Mouse (Mus musculus) bone marrow, adult 2 months (tissue): Measurements from ENCODE around the gene Ank2. TPM values are rescaled to one million over a fixed set of nuclear protein-coding genes. Genes with fewer than 3 reads are reported as not detected.

Source experiments
- H3K27ac ChIP-seq: fragments of 200-500 bp; 2 replicates; pipeline ENCODE4 v1.5.1; 2012; ENCODE audit warnings: low read depth, mild to moderate bottlenecking, control low read depth, inconsistent platforms, low read length; ENCODE audit not compliant: control insufficient read depth, poor library complexity, insufficient read depth
- H3K4me1 ChIP-seq: fragments of 200-500 bp; 2 replicates; pipeline ENCODE4 v1.6.1; 2011; ENCODE audit warnings: low read length; ENCODE audit not compliant: control insufficient read depth, insufficient read depth
- H3K4me3 ChIP-seq: fragments of 200-500 bp; replicated peaks from 2 replicates; pipeline ENCODE3; 2011; ENCODE audit warnings: mild to moderate bottlenecking, low read depth, low read length, control low read depth; ENCODE audit not compliant: control insufficient read depth
- CTCF ChIP-seq: fragments of 200-500 bp; IDR thresholded peaks from 2 replicates; pipeline ENCODE4 v1.5.1; 2011; ENCODE audit warnings: low read length, control low read depth; ENCODE audit not compliant: control insufficient read depth, insufficient read depth
- POLR2A ChIP-seq: fragments of 200-500 bp; IDR thresholded peaks from 2 replicates; pipeline ENCODE4 v1.6.1; 2011; ENCODE audit warnings: low read depth, mild to moderate bottlenecking, control low read depth, low read length, borderline replicate concordance; ENCODE audit not compliant: control insufficient read depth
- WGBS: fragments of 180-500 bp; shearing (Covaris S2); methylation state at CpG from one replicate; pipeline ENCODE4 v1.1.7; 2018; 5-methylcytosine and 5-hydroxymethylcytosine counted together
- polyA plus RNA-seq: library from polyadenylated mRNA; stranded (reverse); fragments of >200 nt; gene quantifications from 2 replicates; pipeline ENCODE4 v1.2.4, GENCODE M21; 2011; ENCODE audit warnings: low replicate concordance; ENCODE audit not compliant: missing spikeins, insufficient read depth, insufficient read length

Gene Ank2
- polyA plus RNA-seq, 1 experiment, result 5.5 TPM

GRCm38 (mm10) chr3:127369529-127369928 is 129.6 kb downstream of the Ank2 start:
- 72% methylated on average over 6 of the region's 6 CpGs for WGBS
- TF ChIP-seq CTCF (no peak), POLR2A (no peak)
- Histone ChIP-seq H3K4me3 (no peak overlapping the region), H3K4me1 (no peaks in the 10 kb centered on the region), H3K27ac (no peak overlapping the region)

GRCm38 (mm10) chr3:127367450-127367849 is 131.7 kb downstream of the Ank2 start:
- TF ChIP-seq POLR2A (no peak), CTCF (no peak)
- H3K4me3 ChIP-seq, result no peak overlapping the region
- no peaks in the 10 kb centered on the region for H3K4me1 ChIP-seq
- 83% methylated on average over 4 of the region's 4 CpGs for WGBS
- no peak overlapping the region for H3K27ac ChIP-seq

GRCm38 (mm10) chr3:127363512-127363911 is 135.6 kb downstream of the Ank2 start:
- Histone ChIP-seq H3K4me3 (no peak overlapping the region), H3K4me1 (no peaks in the 10 kb centered on the region), H3K27ac (no peak overlapping the region)
- TF ChIP-seq POLR2A (no peak), CTCF (no peak)
- 87% methylated on average over 15 of the region's 15 CpGs for WGBS

GRCm38 (mm10) chr3:127362611-127363393 is 136.3 kb downstream of the Ank2 start:
- H3K4me3 ChIP-seq, result no peak overlapping the region
- TF ChIP-seq POLR2A, result no peak
- no peak for TF ChIP-seq CTCF
- H3K4me1 ChIP-seq, result no peaks in the 10 kb centered on the region
- H3K27ac ChIP-seq, result no peak overlapping the region
- 75% methylated on average over 9 of the region's 9 CpGs for WGBS

- no peak for TF ChIP-seq CTCF
- no peak for TF ChIP-seq POLR2A
- Histone ChIP-seq H3K27ac (no peak overlapping the region), H3K4me3 (no peak overlapping the region), H3K4me1 (no peaks in the 10 kb centered on the region)
- WGBS, result 70% methylated on average over 8 of the region's 8 CpGs
Observed at GRCm38 (mm10) chr3:127361846-127362245, 137.3 kb downstream of the Ank2 start.

- Histone ChIP-seq H3K27ac (no peak overlapping the region), H3K4me1 (no peaks in the 10 kb centered on the region), H3K4me3 (no peak overlapping the region)
- TF ChIP-seq POLR2A, result no peak
- 66% methylated on average over 5 of the region's 5 CpGs for WGBS
Observed at GRCm38 (mm10) chr3:127361384-127361783, 137.8 kb downstream of the Ank2 start.

GRCm38 (mm10) chr3:127355252-127355651 is 143.9 kb downstream of the Ank2 start:
- Histone ChIP-seq H3K27ac (no peak overlapping the region), H3K4me1 (no peaks in the 10 kb centered on the region), H3K4me3 (no peak overlapping the region)
- TF ChIP-seq CTCF, result no peak
- no peak for TF ChIP-seq POLR2A
- WGBS, result 10% methylated on average over 5 of the region's 5 CpGs

- WGBS, result 81% methylated on average over 9 of the region's 9 CpGs
- Histone ChIP-seq H3K4me3 (no peak overlapping the region), H3K27ac (no peak overlapping the region), H3K4me1 (no peaks in the 10 kb centered on the region; the same call in 1 of the 2 replicates)
- TF ChIP-seq POLR2A, result no peak
- TF ChIP-seq CTCF, result no peak
Observed at GRCm38 (mm10) chr3:127350602-127351362, 148.4 kb downstream of the Ank2 start.
